Mouse (Mus musculus): ENCODE data around the gene Ptpn14.

DNA sequence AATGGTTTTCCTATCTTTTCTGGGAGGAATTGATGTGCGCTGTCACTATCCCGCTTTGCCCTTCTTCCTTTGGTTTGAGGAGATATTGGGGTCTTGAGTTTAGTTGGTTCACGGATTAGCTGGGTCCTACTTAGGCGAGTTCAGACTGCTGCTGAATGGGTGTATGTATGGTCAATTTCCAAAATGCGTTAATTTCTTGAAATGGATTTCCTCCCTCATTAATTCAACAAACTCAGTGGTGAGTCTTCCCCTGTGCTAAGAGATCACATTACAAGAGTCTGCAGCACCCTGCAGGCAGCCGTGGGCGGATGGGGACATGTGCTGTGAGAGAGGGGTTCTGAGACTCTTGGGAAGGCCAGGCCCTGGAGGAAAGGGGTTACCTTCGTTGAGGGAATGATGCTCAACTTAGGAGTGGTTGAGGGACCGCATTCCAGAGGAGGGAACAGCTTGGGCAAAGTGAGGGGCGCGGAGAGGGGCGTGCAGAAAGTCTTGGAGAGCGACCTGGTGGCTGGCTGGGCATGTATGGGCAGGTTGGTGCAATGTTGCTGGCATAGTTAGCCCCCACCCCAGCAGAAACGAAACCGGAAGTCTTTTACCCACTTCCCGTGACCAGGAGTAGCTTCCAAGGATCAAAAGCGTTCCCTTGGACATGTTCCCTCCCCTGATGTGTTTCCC is 1.2 kb downstream of the Ptpn14 start:
- TF ChIP-seq HCFC1 (IDR thresholded peaks at IDR 0.05; ENCODE audit: borderline replicate concordance, insufficient read depth, low read length) (no peak), ZC3H11A (IDR thresholded peaks at IDR 0.05; ENCODE audit: borderline replicate concordance, low read depth, low read length) (no peak)
